Mouse (Mus musculus): ENCODE measurements around the gene Arhgef19. TPM values are rescaled to one million over a fixed set of nuclear protein-coding genes. Genes with fewer than 3 reads are reported as not detected.

Arhgef19 gene
- total and polyA plus RNA-seq, 3 experiments = 0.78 TPM; not detected in 2

DNA sequence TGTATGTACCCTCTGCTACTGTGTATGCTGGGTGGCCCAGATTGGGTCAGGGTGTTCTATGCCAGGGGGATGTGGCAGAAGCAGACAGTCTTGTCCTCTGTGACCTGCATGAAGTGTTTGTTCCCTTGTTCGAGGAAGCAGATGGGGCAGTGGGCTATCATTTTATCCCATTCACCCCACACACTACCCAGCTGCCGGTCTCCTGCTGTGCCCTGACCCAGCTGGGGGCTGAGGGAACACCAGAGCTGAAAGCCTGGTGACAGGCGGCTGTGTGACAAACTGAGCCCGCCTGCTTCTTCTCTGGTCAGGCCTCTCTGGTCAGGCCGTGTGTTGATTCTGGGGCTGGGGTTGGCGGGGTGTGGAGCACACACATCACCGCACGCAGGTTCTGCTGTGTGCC, 66.8 kb downstream of the Arhgef19 start:
- Histone ChIP-seq H3K9me3 (replicated peaks; ENCODE audit: insufficient read depth, low read length) (no peaks in the 10 kb centered on the region), H3K79me2 (ENCODE audit: control insufficient read depth, insufficient read depth, low read length, poor library complexity) (no peaks in the 10 kb centered on the region), H3K27me3 (ENCODE audit: control insufficient read depth in 1 of 2, insufficient read depth in 2 of 2, low read length in 2 of 2) (no peaks in the 10 kb centered on the region), H3K36me3 (ENCODE audit: control insufficient read depth in 1 of 2, insufficient read depth in 2 of 2, low read length in 2 of 2) (peaks cover 0 to 6% of the 10 kb centered on the region in 2 experiments; a peak in 2 of 4 replicates), H3K4me1 (ENCODE audit: control insufficient read depth in 1 of 2, insufficient read depth in 2 of 2, low read length in 2 of 2) (peaks cover 4 to 13% of the 10 kb centered on the region in 2 experiments), H3K9ac (ENCODE audit: control insufficient read depth, low read depth, low read length, poor library complexity, severe bottlenecking) (no peak overlapping the region), H3K4me3 (ENCODE audit: control insufficient read depth in 1 of 2, insufficient read depth in 1 of 2, low read depth in 2 of 2, low read length in 2 of 2) (no peak overlapping the region), H3K27ac (ENCODE audit: control insufficient read depth, low read depth, low read length) (no peak overlapping the region)
- no peak for DNase-seq (ENCODE audit: low read depth, low spot score)
- TF ChIP-seq ZNF384 (IDR thresholded peaks at IDR 0.05; ENCODE audit: low read depth, low read length) = no peak
- TF ChIP-seq POLR2AphosphoS2 (IDR thresholded peaks at IDR 0.05; ENCODE audit: low read length) = no peak
- no peak for TF ChIP-seq MYC (IDR thresholded peaks at IDR 0.05; ENCODE audit: low read depth, low read length)
- TF ChIP-seq SIN3A (IDR thresholded peaks at IDR 0.05; ENCODE audit: low read length) = no peak
- no peak for TF ChIP-seq POLR2AphosphoS5 (IDR thresholded peaks at IDR 0.05; ENCODE audit: borderline replicate concordance, low read depth, low read length)
- TF ChIP-seq JUND (IDR thresholded peaks at IDR 0.05; ENCODE audit: low read depth, low read length) = no peak
- no peak for TF ChIP-seq EP300 (IDR thresholded peaks at IDR 0.05; ENCODE audit: low read depth in 1 of 2, low read length in 2 of 2)
- TF ChIP-seq MXI1 (IDR thresholded peaks at IDR 0.05; ENCODE audit: low read depth, low read length) = no peak
- no peak for TF ChIP-seq CHD1 (IDR thresholded peaks at IDR 0.05; ENCODE audit: low read depth, low read length)
- no peak for TF ChIP-seq TBP (IDR thresholded peaks at IDR 0.05; ENCODE audit: low read depth, low read length)
- no peak for TF ChIP-seq ELF1 (IDR thresholded peaks at IDR 0.05; ENCODE audit: low read depth, low read length)
- TF ChIP-seq RAD21 (IDR thresholded peaks at IDR 0.05; ENCODE audit: low read depth, low read length) = no peak
- no peak for TF ChIP-seq MAZ (IDR thresholded peaks at IDR 0.05; ENCODE audit: low read depth, low read length)
- no peak for TF ChIP-seq ZKSCAN1 (IDR thresholded peaks at IDR 0.05; ENCODE audit: low read depth, low read length)

Other genes starting within 250 kb of the Arhgef19 start
- not detected in 2 replicates for gene Mfap2, start 229.1 kb upstream of the Arhgef19 start, total RNA-seq (2012; rRNA removed)
- not detected for gene Mfap2, start 229.1 kb upstream of the Arhgef19 start, polyA plus RNA-seq (2012; ENCODE audit: insufficient read depth in 1 of 2, insufficient read length in 2 of 2, low read depth in 1 of 2, low replicate concordance in 2 of 2, missing spikeins in 1 of 2)
- 0.77 and 0.92 TPM in 2 replicates for gene Crocc, start 178.9 kb upstream of the Arhgef19 start, total RNA-seq (2012; rRNA removed)
- 1 to 10 TPM in 1 of 2 experiments, not detected in 1; 3.6 TPM for gene Crocc, start 178.9 kb upstream of the Arhgef19 start, polyA plus RNA-seq (2012; ENCODE audit: insufficient read depth in 1 of 2, insufficient read length in 2 of 2, low read depth in 1 of 2, low replicate concordance in 2 of 2, missing spikeins in 1 of 2)
- gene Necap2, start 161.1 kb upstream of the Arhgef19 start, total RNA-seq (2012; rRNA removed) = 45.1 and 57.4 TPM in 2 replicates
- 10 to 100 TPM in 1 of 2 experiments, not detected in 1; 75.6 TPM for gene Necap2, start 161.1 kb upstream of the Arhgef19 start, polyA plus RNA-seq (2012; ENCODE audit: insufficient read depth in 1 of 2, insufficient read length in 2 of 2, low read depth in 1 of 2, low replicate concordance in 2 of 2, missing spikeins in 1 of 2)
- not detected in 2 replicates for gene Spata21, start 151.2 kb upstream of the Arhgef19 start, total RNA-seq (2012; rRNA removed)
- gene Spata21, start 151.2 kb upstream of the Arhgef19 start, polyA plus RNA-seq (2012; ENCODE audit: insufficient read depth in 1 of 2, insufficient read length in 2 of 2, low read depth in 1 of 2, low replicate concordance in 2 of 2, missing spikeins in 1 of 2) = not detected
- 63.0 and 64.4 TPM in 2 replicates for gene Szrd1, start 99.7 kb upstream of the Arhgef19 start, total RNA-seq (2012; rRNA removed)
- gene Szrd1, start 99.7 kb upstream of the Arhgef19 start, polyA plus RNA-seq (2012; ENCODE audit: insufficient read depth in 1 of 2, insufficient read length in 2 of 2, low read depth in 1 of 2, low replicate concordance in 2 of 2, missing spikeins in 1 of 2) = 100 to 1,000 TPM in 1 of 2 experiments, not detected in 1; 137 TPM
- gene Fbxo42, start 91.6 kb upstream of the Arhgef19 start, total RNA-seq (2012; rRNA removed) = 10.1 and 11.2 TPM in 2 replicates
- 100 to 1,000 TPM in 1 of 2 experiments, 10 to 100 TPM in 1; 23.1 to 260 TPM for gene Fbxo42, start 91.6 kb upstream of the Arhgef19 start, polyA plus RNA-seq (2012; ENCODE audit: insufficient read depth in 1 of 2, insufficient read length in 2 of 2, low read depth in 1 of 2, low replicate concordance in 2 of 2, missing spikeins in 1 of 2)
- 3.7 and 5.8 TPM in 2 replicates for gene Rsg1, start 25.5 kb upstream of the Arhgef19 start, total RNA-seq (2012; rRNA removed)
- gene Rsg1, start 25.5 kb upstream of the Arhgef19 start, polyA plus RNA-seq (2012; ENCODE audit: insufficient read depth in 1 of 2, insufficient read length in 2 of 2, low read depth in 1 of 2, low replicate concordance in 2 of 2, missing spikeins in 1 of 2) = 1 to 10 TPM in 1 of 2 experiments, not detected in 1; 4.8 TPM
- 2.3 and 2.5 TPM in 2 replicates for gene Epha2, start 61.7 kb downstream of the Arhgef19 start, total RNA-seq (2012; rRNA removed)
- 1 to 10 TPM in 1 of 2 experiments, not detected in 1; 5.9 TPM for gene Epha2, start 61.7 kb downstream of the Arhgef19 start, polyA plus RNA-seq (2012; ENCODE audit: insufficient read depth in 1 of 2, insufficient read length in 2 of 2, low read depth in 1 of 2, low replicate concordance in 2 of 2, missing spikeins in 1 of 2)
- gene Fam131c, start 128.7 kb downstream of the Arhgef19 start, total RNA-seq (2012; rRNA removed) = not detected in 2 replicates
- not detected for gene Fam131c, start 128.7 kb downstream of the Arhgef19 start, polyA plus RNA-seq (2012; ENCODE audit: insufficient read depth in 1 of 2, insufficient read length in 2 of 2, low read depth in 1 of 2, low replicate concordance in 2 of 2, missing spikeins in 1 of 2)
- not detected in 2 replicates for gene Clcnka, start 159.2 kb downstream of the Arhgef19 start, total RNA-seq (2012; rRNA removed)
- not detected for gene Clcnka, start 159.2 kb downstream of the Arhgef19 start, polyA plus RNA-seq (2012; ENCODE audit: insufficient read depth in 1 of 2, insufficient read length in 2 of 2, low read depth in 1 of 2, low replicate concordance in 2 of 2, missing spikeins in 1 of 2)
- gene Clcnkb, start 176.5 kb downstream of the Arhgef19 start, total RNA-seq (2012; rRNA removed) = not detected in 2 replicates
- gene Clcnkb, start 176.5 kb downstream of the Arhgef19 start, polyA plus RNA-seq (2012; ENCODE audit: insufficient read depth in 1 of 2, insufficient read length in 2 of 2, low read depth in 1 of 2, low replicate concordance in 2 of 2, missing spikeins in 1 of 2) = not detected
- not detected in 2 replicates for gene Hspb7, start 181.3 kb downstream of the Arhgef19 start, total RNA-seq (2012; rRNA removed)
- gene Hspb7, start 181.3 kb downstream of the Arhgef19 start, polyA plus RNA-seq (2012; ENCODE audit: insufficient read depth in 1 of 2, insufficient read length in 2 of 2, low read depth in 1 of 2, low replicate concordance in 2 of 2, missing spikeins in 1 of 2) = not detected
- not detected in 2 replicates for gene Srarp, start 196.6 kb downstream of the Arhgef19 start, total RNA-seq (2012; rRNA removed)
- gene Srarp, start 196.6 kb downstream of the Arhgef19 start, polyA plus RNA-seq (2012; ENCODE audit: insufficient read depth in 1 of 2, insufficient read length in 2 of 2, low read depth in 1 of 2, low replicate concordance in 2 of 2, missing spikeins in 1 of 2) = not detected
- 32.3 and 36.4 TPM in 2 replicates for gene Zbtb17, start 205.2 kb downstream of the Arhgef19 start, total RNA-seq (2012; rRNA removed)
- 10 to 100 TPM in 1 of 2 experiments, not detected in 1; 63.2 TPM for gene Zbtb17, start 205.2 kb downstream of the Arhgef19 start, polyA plus RNA-seq (2012; ENCODE audit: insufficient read depth in 1 of 2, insufficient read length in 2 of 2, low read depth in 1 of 2, low replicate concordance in 2 of 2, missing spikeins in 1 of 2)